ENCODE assay signal across 9 mouse cellular contexts in the genomic region with DNA sequence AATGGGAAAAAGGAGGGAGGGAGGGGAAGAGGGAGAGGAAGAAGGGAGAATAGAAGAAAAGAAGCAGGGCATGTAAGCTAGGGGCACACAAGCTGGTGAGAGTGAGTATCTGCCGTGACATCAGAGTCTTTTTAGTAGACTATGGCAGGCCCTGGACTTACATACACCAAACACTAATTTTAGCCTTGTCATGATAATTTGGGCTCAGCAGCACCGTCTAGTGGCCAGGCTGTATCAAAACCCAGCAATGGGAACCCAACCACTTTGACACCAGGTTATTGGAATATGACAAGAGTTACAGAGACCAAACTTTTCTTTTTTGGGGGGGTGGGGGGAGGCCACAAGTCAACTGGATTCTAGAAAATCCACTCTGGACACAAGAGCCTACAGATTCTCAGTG. TPM values are rescaled to one million over a fixed set of nuclear protein-coding genes. Genes with fewer than 3 reads are reported as not detected.
A peak's percentile ranks its signal among the peaks of the same experiment; 100 is the strongest.
DNase-seq lines count a peak whose midpoint lies in the region; ATAC-seq and TF ChIP-seq lines count a peak whose summit lies in the region.
"Had no signal": no experiment of that assay in that cellular context is flagged by ENCODE, and none has a peak within 500 bp of the region (broad histone marks: within the 10 kb centered on the region; RNA-seq: fewer than 3 reads in every experiment).

No protein-coding gene starts in this region.

- H3K36me3 ChIP-seq in limb, embryonic 11.5 days (ENCODE audit: control insufficient read depth, insufficient read depth, low read length), result no peaks in the 10 kb centered on the region
- no peaks in the 10 kb centered on the region for H3K36me3 ChIP-seq in limb, embryonic 10.5 days
- peaks cover 22% of the 10 kb centered on the region for H3K36me3 ChIP-seq in small intestine, adult 2 months (ENCODE audit: control insufficient read depth, insufficient read depth, low read length)
- H3K36me3 ChIP-seq: heart, embryonic 15.5 days had no signal

- H3K9me3 ChIP-seq in limb, embryonic 11.5 days (ENCODE audit: control insufficient read depth, low read length), result no peaks in the 10 kb centered on the region
- no peaks in the 10 kb centered on the region for H3K9me3 ChIP-seq in limb, embryonic 10.5 days (replicated peaks)
- H3K9me3 ChIP-seq: heart, embryonic 15.5 days had no signal

- ATAC-seq in cerebellum, adult (ENCODE audit: insufficient number of reproducible peaks, low FRiP score, low TSS enrichment), result no peak
- ATAC-seq in limb, embryonic 11.5 days (ENCODE audit: insufficient number of reproducible peaks, low FRiP score, low TSS enrichment, low read depth), result no peak

- no peak overlapping the region for H3K4me2 ChIP-seq in limb, embryonic 11.5 days (ENCODE audit: low read depth, severe bottlenecking)
- H3K4me2 ChIP-seq: heart, embryonic 15.5 days had no signal

- no peak overlapping the region for H3K27ac ChIP-seq in limb, embryonic 11.5 days (replicated peaks; ENCODE audit: low read depth, low read length)
- no peak overlapping the region for H3K27ac ChIP-seq in limb, embryonic 10.5 days
- H3K27ac ChIP-seq in small intestine, adult 2 months (ENCODE audit: insufficient read depth, low read depth, low read length), result no peak overlapping the region
- H3K27ac ChIP-seq: heart, embryonic 15.5 days had no signal

- peak; percentile 47; the same call in 1 of the 2 replicates for TF ChIP-seq CTCF in small intestine, adult 2 months (IDR thresholded peaks at IDR 0.05; ENCODE audit: extremely low read depth, insufficient read length, insufficient replicate concordance, low read depth, low read length)

- DNase-seq in cerebellum, postnatal 10 days, result peak; percentile 68 to 72
- DNase-seq in limb, embryonic 11.5 days (ENCODE audit: low spot score), result peak; percentile 46
- DNase-seq in limb, embryonic 10.5 days (ENCODE audit: low spot score), result no peak
- DNase-seq in adrenal gland, adult 2 months, result peak; percentile 39
- peak; percentile 75 for DNase-seq in heart, postnatal 4 days
- DNase-seq in frontal cortex, postnatal 25 days (ENCODE audit: low spot score in 2 of 2), result no peak

- no peaks in the 10 kb centered on the region for H3K4me1 ChIP-seq in limb, embryonic 11.5 days (ENCODE audit: control insufficient read depth, insufficient read depth, low read length)
- 0 out of 2 replicates have a peak, but pooled peaks cover 5% of the 10 kb centered on the region for H3K4me1 ChIP-seq in limb, embryonic 10.5 days
- H3K4me1 ChIP-seq in small intestine, adult 2 months (ENCODE audit: control insufficient read depth, insufficient read depth, insufficient read length, low read length), result no peaks in the 10 kb centered on the region
- H3K4me1 ChIP-seq: heart, embryonic 15.5 days had no signal

- H3K27me3 ChIP-seq in limb, embryonic 11.5 days (ENCODE audit: control insufficient read depth, insufficient read depth, low read length), result no peaks in the 10 kb centered on the region
- H3K27me3 ChIP-seq in limb, embryonic 10.5 days (ENCODE audit: low read depth, poor library complexity, severe bottlenecking), result no peaks in the 10 kb centered on the region
- no peaks in the 10 kb centered on the region for H3K27me3 ChIP-seq in small intestine, adult 2 months (ENCODE audit: control insufficient read depth, insufficient read depth, low read length)
- H3K27me3 ChIP-seq: heart, embryonic 15.5 days had no signal

- WGBS in limb, embryonic 11.5 days, result 45% methylated on average over 2 of the region's 2 CpGs
- WGBS in limb, embryonic 10.5 days, result 47% methylated on average over 2 of the region's 2 CpGs
- 30% methylated on average over 2 of the region's 2 CpGs for WGBS in small intestine, adult 2 months

- TF ChIP-seq POLR2A in small intestine, adult 2 months (IDR thresholded peaks at IDR 0.05; ENCODE audit: low read depth, low read length), result no peak

- no peak overlapping the region for H3K4me3 ChIP-seq in limb, embryonic 11.5 days (ENCODE audit: low read depth, low read length)
- no peak overlapping the region for H3K4me3 ChIP-seq in limb, embryonic 10.5 days
- no peak overlapping the region for H3K4me3 ChIP-seq in small intestine, adult 2 months (ENCODE audit: low read depth, low read length)
- H3K4me3 ChIP-seq: heart, embryonic 15.5 days had no signal

- no peak overlapping the region for H3K9ac ChIP-seq in limb, embryonic 11.5 days (ENCODE audit: low read length)
- H3K9ac ChIP-seq: heart, embryonic 15.5 days had no signal

RNA-seq across cellular contexts. Expression of gene Dhrs7c, which starts 57.0 kb away (rescaled TPM):
- 0.23 TPM in 1 of 2 replicates, not detected in the other for polyA plus RNA-seq in limb, embryonic 11.5 days (2014; fragmentation: Nextera tagmentation; extraction: Ambion mirVana)
- not detected in 2 replicates for polyA plus RNA-seq in limb, embryonic 10.5 days (2016; fragmentation: Nextera tagmentation; extraction: Ambion mirVana)
- total RNA-seq in adrenal gland, adult 2 months (2021), result not detected
- not detected in 2 replicates for polyA plus RNA-seq in adrenal gland, adult 2 months (2012; rRNA removed)
- total RNA-seq in heart, postnatal 4 days (2021), result 100 to 1,000 TPM; 130 to 156 TPM
- not detected in 2 replicates for polyA plus RNA-seq in small intestine, adult 2 months (2012; rRNA removed)

Comparison
In these comparisons a context has a peak if more than half of its experiments do, and no peak if none do; other contexts are left out.
1. DNase-seq: peak in cerebellum, postnatal 10 days (2 of 2), limb, embryonic 11.5 days (single experiment), adrenal gland, adult 2 months (single experiment) and heart, postnatal 4 days (single experiment); none in limb, embryonic 10.5 days (single experiment) and frontal cortex, postnatal 25 days (0 of 2).